Mouse (Mus musculus) lung, postnatal 0 days (tissue): ENCODE data around the gene Ep300. TPM values are rescaled to one million over a fixed set of nuclear protein-coding genes. Genes with fewer than 3 reads are reported as not detected.
A peak's percentile ranks its signal among the peaks of the same experiment; 100 is the strongest.

Experiments used
- ATAC-seq: fragments of 200-750 bp; cut with Nextera tagmentation; 2 replicates; pipeline ENCODE4 v1.8.0; 2017; ENCODE audit warnings: moderate library complexity
- DNase-seq: peaks from one replicate; pipeline ENCODE4 v3.0.0-alpha.2; 2016; ENCODE audit warnings: low spot score
- H3K27ac ChIP-seq: fragments of 300-500 bp; sonication (generic); 2 replicates; pipeline ENCODE4 v1.5.1; 2014; ENCODE audit warnings: antibody characterized with exemption, mild to moderate bottlenecking, low read length, mixed read lengths
- H3K27me3 ChIP-seq: fragments of 300-500 bp; sonication (generic); replicated peaks from 2 replicates; pipeline ENCODE4 v1.6.1; 2014; ENCODE audit warnings: low read length, mixed read lengths; ENCODE audit not compliant: insufficient read depth
- H3K36me3 ChIP-seq: fragments of 300-500 bp; sonication (generic); 2 replicates; pipeline ENCODE4 v1.6.1; 2014; ENCODE audit warnings: low read length, mixed read lengths; ENCODE audit not compliant: insufficient read depth
- H3K4me1 ChIP-seq: fragments of 300-500 bp; sonication (generic); 2 replicates; pipeline ENCODE4 v1.6.1; 2014; ENCODE audit warnings: antibody characterized with exemption, low read depth, low read length, mixed read lengths; ENCODE audit not compliant: insufficient read depth
- H3K4me2 ChIP-seq: fragments of 300-500 bp; sonication (generic); replicated peaks from 2 replicates; pipeline ENCODE4 v1.6.1; 2014; ENCODE audit warnings: low read depth, mild to moderate bottlenecking, low read length, moderate library complexity, mixed read lengths
- H3K4me3 ChIP-seq: fragments of 300-500 bp; sonication (generic); 2 replicates; pipeline ENCODE4 v1.5.1; 2014; ENCODE audit warnings: low read depth, low read length
- H3K9ac ChIP-seq: fragments of 300-500 bp; sonication (generic); replicated peaks from 2 replicates; pipeline ENCODE4 v1.6.1; 2014; ENCODE audit warnings: low read depth, mild to moderate bottlenecking
- H3K9me3 ChIP-seq: fragments of 300-500 bp; sonication (generic); 2 replicates; pipeline ENCODE4 v1.6.1; 2016; ENCODE audit warnings: low read length, mixed read lengths
- CTCF ChIP-seq: IDR thresholded peaks from 2 replicates; pipeline ENCODE4 v1.5.1; 2016; ENCODE audit warnings: antibody characterized with exemption, mild to moderate bottlenecking
- EP300 ChIP-seq: IDR thresholded peaks from 2 replicates; pipeline ENCODE4 v1.6.1; 2016; ENCODE audit warnings: antibody characterized with exemption, mild to moderate bottlenecking, control low read depth
- WGBS: fragments of 180-500 bp; shearing (Covaris S2); extraction: QIAGEN DNeasy Blood & Tissue Kit; methylation state at CpG from one replicate; pipeline ENCODE4 v1.1.7; 2014; 5-methylcytosine and 5-hydroxymethylcytosine counted together
- polyA plus RNA-seq: library from polyadenylated mRNA; unstranded; fragments of >200 nt; fragmentation: Nextera tagmentation; extraction: Ambion mirVana; gene quantifications from 2 replicates; pipeline ENCODE4 v1.2.1, GENCODE M21; 2015

Gene Ep300
- polyA plus RNA-seq, 1 experiment from 2014 or later = 8.5 TPM

DNA sequence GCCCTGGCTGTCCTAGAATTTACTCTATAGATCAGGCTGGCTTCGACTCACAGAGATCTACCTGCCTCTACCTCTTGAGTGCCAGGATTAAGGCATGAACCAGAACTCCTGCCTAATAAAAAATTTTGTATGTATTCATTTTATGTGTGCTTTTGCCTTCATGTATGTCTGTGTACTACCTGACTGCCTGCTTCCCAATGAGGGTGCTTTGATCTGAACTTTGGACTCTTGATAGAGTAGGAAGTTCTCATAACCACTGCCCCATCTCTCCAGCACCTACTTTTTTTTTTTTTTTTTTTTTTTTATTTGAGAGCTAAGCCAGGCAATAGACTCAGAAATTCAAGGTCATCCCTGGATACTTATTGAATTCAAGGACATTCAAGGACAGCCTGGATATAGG, 31.7 kb upstream of the Ep300 start:
- H3K27ac ChIP-seq = no peak overlapping the region
- no peak for DNase-seq
- H3K9ac ChIP-seq = no peak overlapping the region
- H3K27me3 ChIP-seq = no peaks in the 10 kb centered on the region
- H3K4me2 ChIP-seq = no peak overlapping the region
- TF ChIP-seq CTCF (no peak), EP300 (no peak)
- no peaks in the 10 kb centered on the region for H3K4me1 ChIP-seq
- H3K9me3 ChIP-seq = no peaks in the 10 kb centered on the region
- no peaks in the 10 kb centered on the region for H3K36me3 ChIP-seq
- WGBS = 92% methylated on average over 1 of the region's 1 CpGs
- ATAC-seq = no peak
- H3K4me3 ChIP-seq = no peak overlapping the region

DNA sequence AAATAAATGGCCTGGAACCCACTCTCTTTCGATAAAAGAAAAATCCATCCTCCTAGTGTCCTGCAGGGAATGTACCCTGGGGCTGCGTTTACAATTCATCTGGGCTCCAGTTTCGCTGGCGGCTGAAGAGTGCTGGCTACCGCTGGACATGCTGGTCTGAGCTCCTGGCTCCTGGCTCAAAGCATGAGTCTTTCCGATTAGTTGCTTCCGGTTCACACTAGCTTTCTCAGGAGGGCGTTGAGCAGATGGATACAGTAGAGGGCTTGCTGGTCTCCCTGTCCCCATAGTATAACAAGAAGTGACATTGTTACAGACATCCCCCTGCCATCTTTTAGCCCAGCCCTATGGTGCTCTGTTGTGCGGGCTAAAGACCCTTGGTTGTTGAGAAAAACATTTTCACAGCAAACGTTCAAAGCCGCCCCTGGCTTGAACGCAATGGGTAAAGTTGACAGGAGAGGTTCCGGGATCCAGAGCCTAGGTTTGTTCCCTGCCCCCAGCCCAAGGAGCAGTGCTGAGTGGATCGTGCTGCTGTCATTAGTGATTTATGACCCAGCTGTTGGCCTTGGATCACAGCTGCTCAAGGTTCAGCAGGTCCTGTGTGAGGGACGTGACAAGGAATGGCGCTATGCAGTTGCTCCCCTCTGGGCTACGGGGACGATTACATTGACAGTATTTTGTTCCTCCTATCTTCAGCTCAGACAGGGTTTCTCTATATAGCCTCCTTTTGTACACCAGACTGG, 30.4 kb upstream of the Ep300 start:
- WGBS = 35% methylated on average over 18 of the region's 18 CpGs
- TF ChIP-seq EP300 (no peak), CTCF (no peak)
- no peaks in the 10 kb centered on the region for H3K36me3 ChIP-seq
- H3K27ac ChIP-seq = no peak overlapping the region
- no peaks in the 10 kb centered on the region for H3K27me3 ChIP-seq
- no peak overlapping the region for H3K4me3 ChIP-seq
- DNase-seq (no peak), ATAC-seq (peak; percentile 37; the same call in 1 of the 2 replicates)
- H3K9ac ChIP-seq = no peak overlapping the region
- H3K4me2 ChIP-seq = peak overlapping the region; percentile 36; the same call in 1 of the 2 replicates
- no peaks in the 10 kb centered on the region for H3K4me1 ChIP-seq
- H3K9me3 ChIP-seq = no peaks in the 10 kb centered on the region

DNA sequence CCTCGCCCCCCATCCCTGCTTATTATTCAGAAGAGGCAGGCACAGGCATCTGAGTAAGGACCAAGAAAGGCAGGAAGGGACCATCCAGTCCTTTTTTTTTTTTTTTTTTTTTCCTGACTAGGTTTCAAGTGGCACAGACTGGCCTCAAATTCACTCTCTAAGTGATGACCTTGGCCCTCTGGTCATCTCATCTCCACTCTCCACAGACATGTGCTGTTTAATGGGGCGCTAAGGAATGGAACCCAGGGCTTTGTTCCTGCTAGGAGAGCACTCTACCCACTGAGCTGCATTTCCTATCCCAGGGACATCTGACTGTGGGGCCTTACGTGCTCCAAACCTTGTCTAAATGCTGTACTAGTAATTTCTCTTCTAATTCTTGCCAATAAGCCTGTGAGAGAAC, 29.2 kb upstream of the Ep300 start:
- TF ChIP-seq EP300 = no peak
- no peak for TF ChIP-seq CTCF
- no peak overlapping the region for H3K4me3 ChIP-seq
- no peak for DNase-seq
- no peaks in the 10 kb centered on the region for H3K4me1 ChIP-seq
- no peak overlapping the region for H3K4me2 ChIP-seq
- no peaks in the 10 kb centered on the region for H3K9me3 ChIP-seq
- no peaks in the 10 kb centered on the region for H3K27me3 ChIP-seq
- H3K36me3 ChIP-seq = no peaks in the 10 kb centered on the region
- no peak for ATAC-seq
- H3K27ac ChIP-seq = no peak overlapping the region
- H3K9ac ChIP-seq = no peak overlapping the region
- WGBS = 68% methylated on average over 3 of the region's 3 CpGs

DNA sequence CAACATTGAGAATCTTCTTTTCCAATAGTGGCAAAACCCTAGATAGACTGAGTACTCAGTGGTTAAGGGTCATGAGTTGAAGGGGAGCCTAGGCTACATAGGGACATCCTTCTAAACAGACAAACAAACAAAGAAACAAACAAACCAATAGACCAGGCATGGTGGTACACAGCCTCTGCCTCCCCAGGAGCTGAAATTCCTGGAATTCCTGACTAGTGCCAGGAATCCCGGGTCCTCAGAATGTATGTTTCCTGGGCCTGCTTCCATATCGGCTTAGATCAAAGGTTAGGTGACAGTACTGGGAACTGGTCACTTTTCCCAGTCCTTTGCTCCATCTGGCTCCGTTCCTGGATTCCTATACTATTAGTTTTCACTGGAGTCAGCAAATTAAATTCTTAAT, 23.6 kb upstream of the Ep300 start:
- H3K27ac ChIP-seq = no peak overlapping the region
- H3K27me3 ChIP-seq = no peaks in the 10 kb centered on the region
- DNase-seq = no peak
- no peak overlapping the region for H3K9ac ChIP-seq
- TF ChIP-seq EP300 (no peak), CTCF (no peak)
- 31% methylated on average over 3 of the region's 3 CpGs for WGBS
- H3K4me3 ChIP-seq = no peak overlapping the region
- no peaks in the 10 kb centered on the region for H3K4me1 ChIP-seq
- ATAC-seq = no peak
- H3K4me2 ChIP-seq = no peak overlapping the region
- no peaks in the 10 kb centered on the region for H3K9me3 ChIP-seq
- no peaks in the 10 kb centered on the region for H3K36me3 ChIP-seq

DNA sequence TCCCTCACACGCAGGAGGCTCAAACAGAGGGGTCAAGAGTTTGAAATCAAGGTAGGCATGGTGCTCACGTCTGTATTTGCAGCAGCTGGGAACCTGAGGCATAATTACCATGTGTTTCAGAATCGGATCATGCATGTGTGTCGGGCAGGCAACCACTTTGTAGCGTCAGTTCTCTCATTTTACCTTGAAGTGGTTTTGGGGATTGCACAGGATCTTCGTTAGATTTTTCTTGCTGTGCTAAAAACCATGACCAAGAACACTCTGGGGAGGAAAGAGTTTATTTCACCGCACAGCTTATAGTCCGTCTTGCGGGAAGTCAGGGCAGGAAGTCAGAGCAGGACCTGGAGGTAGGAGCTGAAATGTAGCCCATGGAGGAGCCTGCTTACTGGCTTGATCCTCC, 23.2 kb upstream of the Ep300 start:
- H3K4me1 ChIP-seq = no peaks in the 10 kb centered on the region
- no peak overlapping the region for H3K4me3 ChIP-seq
- 59% methylated on average over 9 of the region's 9 CpGs for WGBS
- H3K27ac ChIP-seq = no peak overlapping the region
- DNase-seq (no peak), ATAC-seq (no peak)
- TF ChIP-seq EP300 = no peak
- TF ChIP-seq CTCF = no peak
- H3K9me3 ChIP-seq = no peaks in the 10 kb centered on the region
- H3K4me2 ChIP-seq = no peak overlapping the region
- no peaks in the 10 kb centered on the region for H3K27me3 ChIP-seq
- H3K9ac ChIP-seq = no peak overlapping the region
- no peaks in the 10 kb centered on the region for H3K36me3 ChIP-seq

DNA sequence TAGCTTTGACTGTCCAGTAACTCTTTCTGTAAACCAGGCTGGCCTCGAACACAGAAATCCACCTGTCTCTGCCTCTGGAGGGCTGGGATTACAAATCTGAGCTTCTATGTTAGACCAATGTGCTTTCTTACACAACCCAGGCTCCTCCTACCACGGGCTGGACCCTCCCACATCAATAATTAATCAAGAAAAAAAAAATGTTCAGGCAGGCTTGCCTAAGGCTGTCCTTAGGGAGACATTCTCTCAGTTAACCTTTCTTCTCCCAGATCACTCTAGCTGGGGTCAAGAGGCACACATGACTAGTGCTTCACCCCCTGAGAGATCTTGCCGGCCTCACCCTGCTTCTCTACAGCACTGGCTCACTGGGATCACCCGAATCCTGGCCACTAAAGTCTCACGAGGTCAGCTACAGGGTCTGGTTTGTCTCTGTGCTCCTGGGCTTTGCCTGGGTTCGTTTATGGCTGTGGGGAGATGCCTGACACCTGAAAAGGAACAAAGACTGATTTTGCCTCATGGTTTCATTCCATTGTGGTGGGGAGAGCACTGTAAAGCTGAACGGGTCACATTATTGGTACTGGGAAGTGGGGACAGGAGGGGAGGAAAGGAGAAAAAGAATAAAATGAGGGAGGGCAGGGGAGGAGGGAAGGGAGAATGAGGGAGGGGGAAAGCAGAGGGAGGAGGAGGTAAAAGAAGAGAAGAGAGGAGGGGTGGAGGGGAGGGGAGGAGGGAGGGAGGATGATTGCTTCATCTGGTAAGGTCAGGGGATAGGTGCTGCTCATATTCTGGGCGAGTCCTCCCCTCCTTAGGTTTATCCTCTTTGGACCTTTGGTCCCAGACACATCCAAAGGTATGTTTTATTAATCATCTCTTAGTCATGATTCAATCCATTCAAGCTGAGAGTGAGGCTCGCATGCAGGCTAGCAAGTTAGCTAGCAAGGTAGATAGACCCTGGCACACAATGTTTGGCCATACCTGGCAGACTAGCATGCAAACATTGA, 22.4 kb upstream of the Ep300 start:
- no peaks in the 10 kb centered on the region for H3K4me1 ChIP-seq
- no peaks in the 10 kb centered on the region for H3K9me3 ChIP-seq
- no peak overlapping the region for H3K27ac ChIP-seq
- no peak overlapping the region for H3K4me3 ChIP-seq
- DNase-seq (no peak), ATAC-seq (no peak)
- H3K27me3 ChIP-seq = no peaks in the 10 kb centered on the region
- no peak overlapping the region for H3K4me2 ChIP-seq
- H3K9ac ChIP-seq = no peak overlapping the region
- TF ChIP-seq EP300 (no peak), CTCF (no peak)
- H3K36me3 ChIP-seq = no peaks in the 10 kb centered on the region
- 39% methylated on average over 9 of the region's 9 CpGs for WGBS
